Mouse (Mus musculus): ENCODE data around the gene Slc18b1. TPM values are rescaled to one million over a fixed set of nuclear protein-coding genes. Genes with fewer than 3 reads are reported as not detected.

Gene Slc18b1
- polyA plus RNA-seq, 1 experiment from 2014 or later: 8.0 TPM

GRCm38 (mm10) chr10:23811635-23812437, 15.1 kb downstream of the Slc18b1 start:
- in situ Hi-C loops (cut with MboI; ENCODE audit: low pct_unique_long_range_greater_than_20kb): loop anchor here (10.0 kb wide), 1 partner anchor 813 kb away; no protein-coding TSS in a partner anchor
- CTCF ChIA-PET: interaction anchor here (0.6 kb wide), 1 partner anchor 922 kb away, joined by 3 read pairs; no protein-coding TSS in a partner anchor
- no peak for DNase-seq (ENCODE audit: low read depth, low spot score)
- ATAC-seq: peak; percentile 44
- TF ChIP-seq CTCF (IDR thresholded peaks at IDR 0.05): peak; percentile 71
- POLR2A ChIA-PET: interaction anchor here (0.6 kb wide), 1 partner anchor 993 kb away, joined by 6 read pairs; no protein-coding TSS in a partner anchor
- no peaks in the 10 kb centered on the region for H3K27me3 ChIP-seq

DNA sequence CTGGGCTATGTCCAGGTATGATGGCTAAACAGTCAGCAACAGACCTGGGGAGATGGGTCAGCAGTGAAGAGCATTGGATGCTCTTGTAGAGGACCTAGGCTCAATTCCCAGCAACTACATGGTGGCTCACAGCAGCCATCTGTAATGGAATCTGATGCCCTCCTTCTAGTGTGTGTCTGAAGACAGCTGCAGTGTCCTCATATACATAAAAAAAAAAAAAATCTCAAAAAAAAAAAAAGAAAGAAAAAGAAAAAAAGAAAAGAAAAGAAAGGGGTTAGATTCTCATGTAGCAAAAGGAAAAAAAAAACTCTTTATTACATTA, 15.6 kb downstream of the Slc18b1 start:
- ChIA-PET POLR2A (interaction anchor here (0.6 kb wide), 1 partner anchor 994 kb away, joined by 6 read pairs; no protein-coding TSS in a partner anchor), CTCF (interaction anchor here (0.6 to 0.7 kb wide), 2 partner anchors 10 to 922 kb away, joined by 3 to 4 read pairs; no protein-coding TSS in a partner anchor)
- H3K27me3 ChIP-seq: no peaks in the 10 kb centered on the region
- in situ Hi-C loops (cut with MboI; ENCODE audit: low pct_unique_long_range_greater_than_20kb): loop anchor here (10.0 kb wide), 1 partner anchor 812 kb away; no protein-coding TSS in a partner anchor
- DNase-seq (ENCODE audit: low read depth, low spot score) (no peak), ATAC-seq (no peak)
- peak; percentile 27 for TF ChIP-seq CTCF (IDR thresholded peaks at IDR 0.05)

GRCm38 (mm10) chr10:23812852-23813766, 16.3 kb downstream of the Slc18b1 start:
- no peak for DNase-seq (ENCODE audit: low read depth, low spot score)
- ATAC-seq: no peak
- ChIA-PET CTCF (interaction anchor here (0.7 kb wide), 1 partner anchor 11 kb away, joined by 4 read pairs; no protein-coding TSS in a partner anchor), POLR2A (no interaction called here)
- no peak for TF ChIP-seq CTCF (IDR thresholded peaks at IDR 0.05)
- no peaks in the 10 kb centered on the region for H3K27me3 ChIP-seq
- in situ Hi-C loops (cut with MboI; ENCODE audit: low pct_unique_long_range_greater_than_20kb): loop anchor here (10.0 kb wide), 1 partner anchor 812 kb away; no protein-coding TSS in a partner anchor

DNA sequence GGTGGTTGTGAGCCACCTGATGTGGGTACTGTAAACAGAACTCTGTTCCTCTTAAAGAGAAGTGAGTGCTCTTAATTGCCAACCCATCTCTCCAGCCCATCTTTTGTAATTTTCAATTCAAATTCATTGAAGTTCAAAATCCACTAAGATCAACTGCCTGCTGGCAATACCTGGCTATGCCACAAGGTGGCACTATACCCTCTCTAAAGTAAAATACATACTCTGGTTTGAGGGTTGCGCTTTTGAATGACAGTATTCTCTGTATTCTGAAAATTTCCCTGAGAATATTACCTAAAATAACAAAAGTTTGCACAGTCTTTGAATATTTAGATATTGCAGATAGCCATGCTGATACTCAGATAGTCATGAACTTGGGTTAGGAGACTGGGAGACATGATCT, 18.4 kb downstream of the Slc18b1 start:
- ATAC-seq (no peak), DNase-seq (ENCODE audit: low read depth, low spot score) (no peak)
- POLR2A ChIA-PET: no interaction called here
- H3K27me3 ChIP-seq: no peaks in the 10 kb centered on the region
- peak; percentile 71 for TF ChIP-seq CTCF (IDR thresholded peaks at IDR 0.05)
- CTCF ChIA-PET: interaction anchor here (1.1 kb wide), 2 partner anchors 22 to 497 kb away, joined by 3 read pairs; no protein-coding TSS in a partner anchor
- in situ Hi-C loops (cut with MboI; ENCODE audit: low pct_unique_long_range_greater_than_20kb): loop anchor here (5.0 to 10.0 kb wide), 3 partner anchors 267 to 810 kb away; no protein-coding TSS in a partner anchor

- TF ChIP-seq CTCF (IDR thresholded peaks at IDR 0.05): no peak
- ATAC-seq: no peak
- no peaks in the 10 kb centered on the region for H3K27me3 ChIP-seq
- DNase-seq (ENCODE audit: low read depth, low spot score): no peak
- in situ Hi-C loops (cut with MboI; ENCODE audit: low pct_unique_long_range_greater_than_20kb): loop anchor here (5.0 to 10.0 kb wide), 3 partner anchors 266 to 809 kb away; no protein-coding TSS in a partner anchor
- ChIA-PET POLR2A (no interaction called here), CTCF (interaction anchor here (0.8 to 1.3 kb wide), 2 partner anchors 224 to 264 kb away, joined by 4 read pairs; no protein-coding TSS in a partner anchor)
Observed at GRCm38 (mm10) chr10:23816241-23816640, 19.5 kb downstream of the Slc18b1 start.

- POLR2A ChIA-PET: interaction anchor here (0.6 to 0.8 kb wide), 3 partner anchors 104 to 1063 kb away, joined by 3 to 5 read pairs (median 4); no protein-coding TSS in a partner anchor
- DNase-seq (ENCODE audit: low read depth, low spot score): no peak
- TF ChIP-seq CTCF (IDR thresholded peaks at IDR 0.05): no peak
- in situ Hi-C loops (cut with MboI; ENCODE audit: low pct_unique_long_range_greater_than_20kb): no loop called here
- CTCF ChIA-PET: interaction anchor here (2.0 kb wide), 1 partner anchor 253 kb away, joined by 4 read pairs; no protein-coding TSS in a partner anchor
- ATAC-seq: no peak
- H3K27me3 ChIP-seq: no peaks in the 10 kb centered on the region
Observed at GRCm38 (mm10) chr10:23826516-23826915, 29.7 kb downstream of the Slc18b1 start.

- no peak for TF ChIP-seq CTCF (IDR thresholded peaks at IDR 0.05)
- ATAC-seq (no peak), DNase-seq (ENCODE audit: low read depth, low spot score) (no peak)
- POLR2A ChIA-PET: no interaction called here
- in situ Hi-C loops (cut with MboI; ENCODE audit: low pct_unique_long_range_greater_than_20kb): no loop called here
- H3K27me3 ChIP-seq: no peaks in the 10 kb centered on the region
- CTCF ChIA-PET: no interaction called here
Observed at GRCm38 (mm10) chr10:23836003-23836964, 39.5 kb downstream of the Slc18b1 start.

- ChIA-PET POLR2A (no interaction called here), CTCF (no interaction called here)
- in situ Hi-C loops (cut with MboI; ENCODE audit: low pct_unique_long_range_greater_than_20kb): no loop called here
- DNase-seq (ENCODE audit: low read depth, low spot score) (no peak), ATAC-seq (no peak)
- TF ChIP-seq CTCF (IDR thresholded peaks at IDR 0.05): no peak
- H3K27me3 ChIP-seq: no peaks in the 10 kb centered on the region
Observed at GRCm38 (mm10) chr10:23837115-23837514, 40.3 kb downstream of the Slc18b1 start.

DNA sequence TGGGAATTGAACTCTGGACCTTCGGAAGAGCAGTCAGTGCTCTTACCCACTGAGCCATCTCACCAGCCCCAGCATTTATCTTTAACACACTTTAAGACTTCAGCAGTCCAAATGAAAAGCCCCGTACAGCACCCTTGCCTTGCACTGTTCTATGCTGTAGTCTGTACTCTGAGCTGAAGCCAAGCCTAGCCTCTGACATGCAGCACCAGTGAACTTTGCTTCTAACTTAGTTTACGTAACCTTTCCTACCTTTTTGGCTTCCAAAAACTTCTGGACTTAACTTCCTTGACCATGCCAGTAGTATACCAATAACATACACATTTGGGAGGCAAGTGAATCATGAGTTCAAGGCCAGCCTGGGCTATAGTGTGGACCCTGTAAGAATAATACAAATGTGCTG, 42.1 kb downstream of the Slc18b1 start:
- in situ Hi-C loops (cut with MboI; ENCODE audit: low pct_unique_long_range_greater_than_20kb): no loop called here
- ChIA-PET POLR2A (no interaction called here), CTCF (interaction anchor here (1.1 kb wide), 1 partner anchor 10 kb away, joined by 3 read pairs; no protein-coding TSS in a partner anchor)
- no peak for TF ChIP-seq CTCF (IDR thresholded peaks at IDR 0.05)
- H3K27me3 ChIP-seq: no peaks in the 10 kb centered on the region
- DNase-seq (ENCODE audit: low read depth, low spot score) (no peak), ATAC-seq (no peak)

Measured in Patski (cell line).